Mouse (Mus musculus): ENCODE results near the gene Pip4p1. TPM values are rescaled to one million over a fixed set of nuclear protein-coding genes. Genes with fewer than 3 reads are reported as not detected.
"Not testable (repeated sequence)": the region's sequence is repeated elsewhere in the genome, so short reads cannot be mapped to it uniquely, and the experiment has no call there.

The Pip4p1 gene
- polyA plus RNA-seq (2015; fragmentation: Nextera tagmentation; extraction: Ambion mirVana) = 78.9 and 85.3 TPM in 2 replicates

DNA sequence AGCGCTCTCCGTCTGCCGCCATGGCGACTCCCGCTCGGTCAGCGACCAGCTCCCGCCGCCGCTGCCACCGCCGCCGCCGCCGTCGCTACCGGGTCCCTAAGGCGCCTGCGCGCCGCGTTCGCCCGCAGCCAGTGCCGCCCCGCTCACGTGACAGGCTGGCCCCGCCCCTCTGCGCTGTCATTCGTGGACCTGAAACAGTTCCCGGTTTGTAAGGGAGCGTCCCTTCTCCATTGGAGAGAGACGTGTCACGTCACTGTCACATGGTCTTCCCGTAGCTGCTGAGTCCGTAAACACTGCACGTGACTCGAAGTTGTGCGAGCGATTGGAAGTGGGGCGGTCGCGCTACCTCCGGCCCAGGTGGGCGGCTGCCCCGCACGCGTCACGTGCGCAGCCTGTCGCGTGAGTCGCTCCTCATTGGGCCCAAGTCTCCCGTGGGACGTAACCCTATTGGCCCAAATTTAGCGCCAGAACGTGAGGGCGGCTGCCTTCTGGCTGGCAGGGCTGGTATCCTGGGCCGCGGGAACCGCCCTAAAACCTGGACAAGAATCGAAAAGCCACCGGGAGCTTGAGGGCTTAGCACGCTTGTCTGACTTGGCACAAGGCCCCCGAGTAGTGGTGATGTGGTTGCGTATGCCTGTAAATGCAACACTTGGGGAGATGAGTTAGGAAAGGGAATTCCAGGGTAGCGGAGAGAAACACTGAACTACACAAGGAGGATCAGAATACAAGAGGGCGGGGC is at the start of gene Pip4p1, which contains the start of gene Pnp:
Gene Pip4p1, minus strand, starts transcription at position 103 of the 739 bp plus-strand sequence.
Gene Pnp, plus strand, starts transcription at position 329 of the 739 bp plus-strand sequence.
- Histone ChIP-seq H3K36me3 (peaks cover 33% of the 10 kb centered on the region), H3K9me3 (no peaks in the 10 kb centered on the region), H3K4me2 (replicated peaks) (peak within 1 kb of the TSS; percentile 93), H3K27me3 (no peaks in the 10 kb centered on the region), H3K4me1 (replicated peaks) (peaks cover 35% of the 10 kb centered on the region), H3K9ac (replicated peaks) (peak within 1 kb of the TSS; percentile 99), H3K4me3 (replicated peaks) (peak within 1 kb of the TSS; percentile 99), H3K27ac (peak within 1 kb of the TSS; percentile 86)
- WGBS = under 1% methylated on average over 68 of the region's 68 CpGs
- ATAC-seq = peak; percentile 99

DNA sequence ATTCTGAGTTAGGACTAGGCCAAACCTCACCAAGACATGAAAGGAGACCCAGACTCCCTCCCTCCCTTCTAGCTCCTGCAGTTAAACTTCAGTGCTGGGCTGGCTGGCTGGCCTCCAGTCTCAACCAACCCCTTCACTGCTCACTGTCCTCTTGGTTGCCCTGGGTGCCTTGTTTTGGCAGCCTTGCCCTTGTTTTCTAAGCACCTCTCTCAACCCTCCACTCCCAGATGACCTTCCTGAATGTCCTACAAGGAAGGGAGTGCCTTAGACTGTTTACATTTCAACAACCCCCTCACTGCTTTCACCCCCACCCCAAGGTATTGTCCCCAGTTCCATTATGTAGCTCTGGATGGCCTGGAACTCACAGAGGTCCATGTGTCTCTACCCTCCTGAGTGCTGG is 49.0 kb upstream of the Pip4p1 start:
- H3K36me3 ChIP-seq = no peaks in the 10 kb centered on the region
- no peaks in the 10 kb centered on the region for H3K9me3 ChIP-seq
- no peak overlapping the region for H3K9ac ChIP-seq (replicated peaks)
- H3K4me2 ChIP-seq (replicated peaks) = no peak overlapping the region
- no peak overlapping the region for H3K4me3 ChIP-seq (replicated peaks)
- peaks cover 7% of the 10 kb centered on the region; the same call in 1 of the 2 replicates for H3K4me1 ChIP-seq (replicated peaks)
- no peak for ATAC-seq
- H3K27ac ChIP-seq = no peak overlapping the region
- no peaks in the 10 kb centered on the region for H3K27me3 ChIP-seq

DNA sequence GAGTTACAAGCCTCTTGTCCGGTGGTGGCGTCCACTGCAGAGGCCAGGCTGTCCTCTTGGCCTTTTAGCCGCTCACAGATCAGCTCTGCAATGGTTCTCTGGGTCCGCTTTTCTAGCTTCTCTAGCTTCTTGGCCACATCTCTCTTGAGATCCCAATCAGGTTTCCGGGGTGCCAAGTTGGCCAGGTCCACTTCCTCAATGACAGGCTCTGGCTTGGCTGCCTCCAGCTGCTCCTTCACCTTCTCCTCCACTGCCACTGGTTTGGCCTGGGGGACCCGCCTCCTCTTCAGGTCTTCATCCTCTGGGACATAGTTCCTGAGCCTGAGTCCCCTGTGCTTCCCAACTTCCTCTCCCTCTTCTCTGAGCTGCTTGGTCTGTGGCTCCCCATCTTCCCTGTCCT is 47.8 kb upstream of the Pip4p1 start:
- not testable (repeated sequence) for H3K4me2 ChIP-seq (replicated peaks); ATAC-seq; H3K27me3 ChIP-seq; H3K36me3 ChIP-seq; H3K9me3 ChIP-seq; H3K27ac ChIP-seq; H3K9ac ChIP-seq (replicated peaks); H3K4me3 ChIP-seq (replicated peaks); H3K4me1 ChIP-seq (replicated peaks)
- 95% methylated on average over 6 of the region's 6 CpGs for WGBS

DNA sequence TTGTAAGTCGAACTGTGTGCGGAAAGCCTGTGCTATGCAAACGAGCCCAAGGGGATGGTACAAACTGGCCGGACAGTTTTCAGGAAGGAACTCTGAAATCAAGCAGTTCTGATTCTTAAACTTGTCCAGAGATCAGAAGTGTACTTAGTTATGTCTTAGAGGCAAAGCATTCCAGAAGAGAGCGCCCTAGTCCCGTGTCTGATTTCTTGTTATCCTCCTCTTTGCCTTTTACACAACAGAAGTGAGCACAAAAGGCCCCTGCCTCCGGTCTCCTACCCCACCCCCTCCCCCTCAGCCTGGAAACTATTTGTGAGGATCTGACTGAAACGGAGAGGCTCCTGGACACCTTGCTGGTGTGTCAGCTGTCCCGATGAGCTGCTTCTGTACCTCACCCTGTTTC is 46.0 kb upstream of the Pip4p1 start:
- Histone ChIP-seq H3K4me3 (replicated peaks) (no peak overlapping the region), H3K27me3 (no peaks in the 10 kb centered on the region), H3K36me3 (no peaks in the 10 kb centered on the region), H3K4me1 (replicated peaks) (peaks cover 7% of the 10 kb centered on the region; the same call in 1 of the 2 replicates), H3K4me2 (replicated peaks) (peak overlapping the region; percentile 16), H3K9me3 (no peaks in the 10 kb centered on the region), H3K9ac (replicated peaks) (no peak overlapping the region), H3K27ac (no peak overlapping the region)
- no peak for ATAC-seq
- 7% methylated on average over 9 of the region's 9 CpGs for WGBS

DNA sequence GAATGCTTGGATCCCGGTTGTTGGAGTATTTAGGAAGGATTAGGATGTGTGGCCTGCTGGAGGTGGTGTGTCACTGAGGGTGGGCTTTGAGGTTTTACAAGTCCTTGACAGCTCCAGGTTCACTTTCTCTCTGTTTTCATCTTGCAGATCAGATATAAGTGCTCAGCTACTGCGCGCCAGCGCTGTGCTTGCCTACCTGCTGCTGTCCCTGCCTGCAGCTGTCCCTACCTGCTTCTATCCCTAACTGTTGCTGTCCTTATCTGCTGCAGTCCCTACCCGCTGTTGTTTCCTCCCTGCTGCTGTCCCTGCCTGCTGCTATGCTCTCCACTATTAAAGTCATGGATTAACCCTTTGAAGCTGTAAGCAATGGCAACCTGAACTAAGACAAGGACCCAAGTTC is 44.3 kb upstream of the Pip4p1 start:
- no peaks in the 10 kb centered on the region for H3K9me3 ChIP-seq
- no peak overlapping the region for H3K9ac ChIP-seq (replicated peaks)
- H3K4me2 ChIP-seq (replicated peaks) = no peak overlapping the region
- H3K36me3 ChIP-seq = no peaks in the 10 kb centered on the region
- H3K4me1 ChIP-seq (replicated peaks) = peaks cover 8% of the 10 kb centered on the region; the same call in 1 of the 2 replicates
- H3K4me3 ChIP-seq (replicated peaks) = no peak overlapping the region
- no peak for ATAC-seq
- H3K27me3 ChIP-seq = no peaks in the 10 kb centered on the region
- no peak overlapping the region for H3K27ac ChIP-seq
- WGBS = 45% methylated on average over 5 of the region's 5 CpGs

GRCm38 (mm10) chr14:50973700-50974099 is 43.0 kb upstream of the Pip4p1 start:
- ATAC-seq = no peak
- WGBS = 43% methylated on average over 4 of the region's 4 CpGs
- Histone ChIP-seq H3K9me3 (no peaks in the 10 kb centered on the region), H3K4me3 (replicated peaks) (no peak overlapping the region), H3K36me3 (no peaks in the 10 kb centered on the region), H3K9ac (replicated peaks) (no peak overlapping the region), H3K27ac (no peak overlapping the region), H3K27me3 (no peaks in the 10 kb centered on the region), H3K4me1 (replicated peaks) (peaks cover 17% of the 10 kb centered on the region; the same call in 1 of the 2 replicates), H3K4me2 (replicated peaks) (no peak overlapping the region)

- not testable (repeated sequence) for ATAC-seq
- 90% methylated on average over 5 of the region's 5 CpGs for WGBS
Measured at GRCm38 (mm10) chr14:50973054-50973453, 42.4 kb upstream of the Pip4p1 start.

GRCm38 (mm10) chr14:50970822-50971221 is 40.2 kb upstream of the Pip4p1 start:
- H3K9ac ChIP-seq (replicated peaks) = no peak overlapping the region
- peaks cover 10% of the 10 kb centered on the region; the same call in 1 of the 2 replicates for H3K4me1 ChIP-seq (replicated peaks)
- ATAC-seq = no peak
- H3K4me3 ChIP-seq (replicated peaks) = no peak overlapping the region
- no peaks in the 10 kb centered on the region for H3K9me3 ChIP-seq
- no peak overlapping the region for H3K4me2 ChIP-seq (replicated peaks)
- H3K36me3 ChIP-seq = no peaks in the 10 kb centered on the region
- H3K27me3 ChIP-seq = no peaks in the 10 kb centered on the region
- H3K27ac ChIP-seq = no peak overlapping the region
- WGBS = 100% methylated on average over 1 of the region's 1 CpGs

More at GRCm38 (mm10) chr14:50973054-50973453, 42.4 kb upstream of the Pip4p1 start:
- peaks cover 17% of the 10 kb centered on the region; the same call in 1 of the 2 replicates for H3K4me1 ChIP-seq (replicated peaks)
- not testable (repeated sequence) for H3K27ac ChIP-seq; H3K27me3 ChIP-seq; H3K9me3 ChIP-seq; H3K4me3 ChIP-seq (replicated peaks); H3K4me2 ChIP-seq (replicated peaks); H3K36me3 ChIP-seq; H3K9ac ChIP-seq (replicated peaks)

DNA sequence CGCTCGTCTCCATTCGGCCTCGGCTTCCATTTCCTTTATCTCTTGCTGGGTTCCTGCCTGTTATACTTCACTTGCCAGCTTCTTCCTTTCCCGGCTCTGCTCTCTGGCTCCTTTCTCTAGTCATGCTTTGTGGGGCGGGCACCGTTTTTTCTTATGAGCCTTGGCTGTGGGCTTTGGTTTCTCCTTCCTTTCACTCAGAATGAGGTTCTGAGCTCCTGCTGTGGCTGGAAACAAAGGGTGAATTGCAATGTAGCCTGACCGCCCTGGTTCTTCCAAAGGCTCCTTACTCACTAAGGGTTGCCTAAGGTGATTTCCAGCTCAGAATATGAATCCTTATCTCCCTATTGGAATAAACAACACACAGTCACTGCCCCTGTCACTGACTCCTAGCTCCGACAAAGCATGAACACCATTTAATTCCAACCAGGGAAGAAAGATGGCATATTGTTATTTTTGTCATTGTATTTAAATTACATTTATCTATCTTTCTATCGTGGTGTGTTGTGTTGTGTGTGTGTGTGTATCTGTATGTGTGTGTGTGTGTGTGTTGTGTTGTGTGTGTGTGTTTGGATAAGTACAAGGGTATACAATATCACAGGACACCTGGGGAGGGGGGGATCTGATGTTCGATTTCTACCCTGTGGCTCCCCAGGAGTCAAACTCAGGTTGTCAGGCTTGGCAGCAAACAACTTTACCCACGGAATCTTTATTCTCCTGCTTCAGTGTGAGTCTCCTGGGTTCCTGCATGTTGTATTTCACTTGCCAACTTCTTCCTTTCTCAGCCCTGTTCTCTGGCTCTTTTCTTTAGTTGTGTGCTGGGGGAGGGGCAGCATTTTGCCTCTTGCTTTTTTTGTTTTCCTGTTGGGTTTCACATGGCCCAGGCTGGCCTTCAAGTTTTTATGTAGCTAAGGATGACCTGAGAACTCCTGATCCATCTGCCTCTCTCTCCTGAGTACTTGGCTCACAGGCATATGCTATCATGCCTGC is 39.2 kb upstream of the Pip4p1 start:
- H3K4me3 ChIP-seq (replicated peaks) = no peak overlapping the region
- H3K9me3 ChIP-seq = no peaks in the 10 kb centered on the region
- H3K27ac ChIP-seq = peak overlapping the region; percentile 69
- 0 out of 2 replicates have a peak, but pooled peaks have one; percentile 45 for ATAC-seq
- H3K4me2 ChIP-seq (replicated peaks) = peak overlapping the region; percentile 26; the same call in 1 of the 2 replicates
- peaks cover 10% of the 10 kb centered on the region; the same call in 1 of the 2 replicates for H3K4me1 ChIP-seq (replicated peaks)
- no peaks in the 10 kb centered on the region for H3K36me3 ChIP-seq
- 12% methylated on average over 12 of the region's 12 CpGs for WGBS
- H3K9ac ChIP-seq (replicated peaks) = no peak overlapping the region; the same call in 1 of the 2 replicates
- no peaks in the 10 kb centered on the region for H3K27me3 ChIP-seq

DNA sequence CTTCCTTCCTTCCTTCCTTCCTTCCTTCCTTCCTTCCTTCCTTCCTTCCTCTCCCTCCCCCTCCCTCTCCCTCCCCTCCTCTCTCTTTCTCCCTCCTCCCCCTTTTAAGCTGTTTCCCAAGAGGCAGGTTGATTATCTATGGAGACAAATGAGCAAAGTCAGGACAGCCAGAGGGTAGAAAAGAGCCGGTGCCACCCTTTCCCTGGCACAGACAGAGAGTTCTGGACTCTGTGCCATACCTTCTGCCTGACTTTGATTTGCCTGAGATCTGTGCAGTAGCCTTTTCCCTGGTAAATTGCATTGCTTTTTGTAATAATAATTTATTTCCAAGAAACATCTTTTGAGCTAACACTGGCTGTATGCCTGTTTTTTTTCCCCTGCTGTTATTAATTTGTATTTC is 38.4 kb upstream of the Pip4p1 start:
- WGBS = 0% methylated on average over 1 of the region's 1 CpGs
- Histone ChIP-seq H3K27me3 (no peaks in the 10 kb centered on the region), H3K27ac (no peak overlapping the region), H3K9me3 (no peaks in the 10 kb centered on the region), H3K36me3 (no peaks in the 10 kb centered on the region), H3K4me2 (replicated peaks) (peak overlapping the region; percentile 26; the same call in 1 of the 2 replicates), H3K9ac (replicated peaks) (no peak overlapping the region), H3K4me1 (replicated peaks) (peaks cover 10% of the 10 kb centered on the region; the same call in 1 of the 2 replicates), H3K4me3 (replicated peaks) (no peak overlapping the region)
- no peak for ATAC-seq

DNA sequence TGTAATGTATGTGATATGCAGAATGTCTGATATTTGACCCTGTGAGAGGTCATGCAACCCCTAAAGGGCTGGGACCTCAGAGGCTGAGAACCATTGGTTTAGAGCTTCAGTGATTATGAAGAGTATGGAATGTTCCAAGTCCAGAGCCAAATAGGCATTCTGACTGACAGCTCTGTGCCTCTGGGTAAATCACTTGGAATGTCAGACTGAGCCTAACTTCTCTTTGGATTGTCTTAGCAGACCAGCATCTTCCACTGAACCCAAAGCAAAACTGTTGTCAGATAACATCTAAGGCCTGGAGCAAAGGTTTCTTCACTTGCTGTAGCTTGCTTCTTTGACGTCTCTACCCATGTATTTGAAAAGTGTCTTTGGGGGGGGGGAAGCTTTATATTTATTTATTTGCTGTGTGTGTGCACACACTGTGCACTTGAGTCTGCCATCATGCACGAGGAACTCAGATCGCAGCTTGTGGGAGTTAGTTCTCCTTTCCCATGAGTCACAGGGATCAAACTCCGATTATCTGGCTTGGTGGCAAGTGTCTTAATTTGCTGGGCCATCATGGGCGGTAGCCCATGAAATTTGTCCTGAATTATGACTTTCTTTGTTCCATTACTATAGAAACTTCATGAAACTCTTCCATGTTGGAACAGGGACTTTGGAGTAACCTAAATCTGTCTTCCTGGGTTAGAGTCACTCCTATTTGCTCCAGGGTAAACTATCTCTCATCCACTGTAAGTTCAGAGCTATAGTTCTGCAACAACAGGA is 37.7 kb upstream of the Pip4p1 start:
- 71% methylated on average over 5 of the region's 5 CpGs for WGBS
- H3K4me1 ChIP-seq (replicated peaks) = peaks cover 10% of the 10 kb centered on the region; the same call in 1 of the 2 replicates
- H3K9me3 ChIP-seq = no peaks in the 10 kb centered on the region
- H3K27me3 ChIP-seq = no peaks in the 10 kb centered on the region
- no peaks in the 10 kb centered on the region for H3K36me3 ChIP-seq
- H3K27ac ChIP-seq = no peak overlapping the region
- no peak overlapping the region for H3K4me3 ChIP-seq (replicated peaks)
- ATAC-seq = no peak
- H3K9ac ChIP-seq (replicated peaks) = no peak overlapping the region
- H3K4me2 ChIP-seq (replicated peaks) = no peak overlapping the region
